Mouse (Mus musculus) inflammation-experienced regulatory T-cells, adult 6 months (primary cell): ENCODE measurements around the gene Tdrd5. TPM values are rescaled to one million over a fixed set of nuclear protein-coding genes. Genes with fewer than 3 reads are reported as not detected.
A peak's percentile ranks its signal among the peaks of the same experiment; 100 is the strongest.
"Not testable (repeated sequence)": the region's sequence is repeated elsewhere in the genome, so short reads cannot be mapped to it uniquely, and the experiment has no call there.

Experiments
- ATAC-seq: one replicate; pipeline ENCODE4 v1.8.0; 2017
- polyA plus RNA-seq, 3 experiments: library from polyadenylated mRNA; unstranded; fragments of 100-300 nt; shearing (Covaris generic); gene quantifications; one replicate each; pipeline ENCODE4 v1.2.1; 2017

The Tdrd5 gene
- polyA plus RNA-seq, 3 experiments from 2014 or later = not detected

GRCm38 (mm10) chr1:156251096-156251495 lies 52.4 kb downstream of the Tdrd5 start:
- ATAC-seq = not testable (repeated sequence)

- ATAC-seq = no peak
These were observed 55.6 kb downstream of the Tdrd5 start for GRCm38 (mm10) chr1:156247893-156248292.

DNA sequence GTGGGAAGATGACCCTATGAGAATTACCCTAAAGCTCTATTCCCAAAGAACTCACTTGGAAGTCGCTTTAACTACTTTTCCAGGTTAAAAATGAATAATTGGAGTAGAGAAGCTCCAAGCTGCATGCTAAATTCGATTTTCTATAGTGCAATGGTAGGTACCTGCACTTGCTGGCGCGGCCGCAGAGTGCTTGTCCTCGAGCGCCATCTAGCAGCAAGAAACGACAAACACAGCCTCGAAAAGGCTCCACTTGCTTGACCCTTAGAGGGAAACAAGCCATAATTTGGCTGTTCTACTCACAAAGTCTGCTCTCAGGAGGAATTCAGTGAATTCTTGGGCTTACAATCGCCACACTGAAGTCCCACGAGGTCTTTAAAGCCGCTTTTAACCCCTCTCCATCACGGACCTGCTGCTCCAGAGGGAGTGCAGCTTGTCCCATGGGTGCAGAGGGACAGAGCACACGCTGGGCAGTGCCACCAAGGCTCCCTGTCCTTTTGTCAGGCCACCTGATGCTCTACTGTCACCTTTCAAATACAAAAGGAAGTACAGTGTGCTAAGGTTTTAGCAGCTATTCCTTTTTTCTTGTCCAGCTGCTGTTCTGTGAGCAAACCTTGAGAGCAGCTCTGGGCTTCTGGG lies 61.6 kb downstream of the Tdrd5 start:
- ATAC-seq = peak; percentile 52

DNA sequence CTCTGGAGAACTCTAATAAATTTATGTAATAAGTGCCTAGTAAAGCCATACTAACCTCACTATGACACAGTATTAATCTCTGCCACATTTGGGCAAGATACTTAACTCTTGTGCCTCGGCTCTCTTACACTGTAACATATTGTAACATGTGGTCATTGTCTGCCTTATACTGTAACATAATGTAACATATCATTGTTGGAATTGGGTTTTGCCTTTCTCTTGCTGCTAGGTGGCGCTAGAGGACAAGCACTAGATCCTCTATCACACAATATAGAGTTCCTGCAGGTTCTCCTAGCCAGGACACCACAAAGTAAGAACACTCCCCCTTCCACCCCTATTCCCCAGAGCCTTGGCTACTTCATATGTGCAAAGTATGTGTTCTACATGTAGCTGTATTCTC lies 62.4 kb downstream of the Tdrd5 start:
- ATAC-seq = no peak

GRCm38 (mm10) chr1:156231122-156231521 lies 72.3 kb downstream of the Tdrd5 start:
- no peak for ATAC-seq

DNA sequence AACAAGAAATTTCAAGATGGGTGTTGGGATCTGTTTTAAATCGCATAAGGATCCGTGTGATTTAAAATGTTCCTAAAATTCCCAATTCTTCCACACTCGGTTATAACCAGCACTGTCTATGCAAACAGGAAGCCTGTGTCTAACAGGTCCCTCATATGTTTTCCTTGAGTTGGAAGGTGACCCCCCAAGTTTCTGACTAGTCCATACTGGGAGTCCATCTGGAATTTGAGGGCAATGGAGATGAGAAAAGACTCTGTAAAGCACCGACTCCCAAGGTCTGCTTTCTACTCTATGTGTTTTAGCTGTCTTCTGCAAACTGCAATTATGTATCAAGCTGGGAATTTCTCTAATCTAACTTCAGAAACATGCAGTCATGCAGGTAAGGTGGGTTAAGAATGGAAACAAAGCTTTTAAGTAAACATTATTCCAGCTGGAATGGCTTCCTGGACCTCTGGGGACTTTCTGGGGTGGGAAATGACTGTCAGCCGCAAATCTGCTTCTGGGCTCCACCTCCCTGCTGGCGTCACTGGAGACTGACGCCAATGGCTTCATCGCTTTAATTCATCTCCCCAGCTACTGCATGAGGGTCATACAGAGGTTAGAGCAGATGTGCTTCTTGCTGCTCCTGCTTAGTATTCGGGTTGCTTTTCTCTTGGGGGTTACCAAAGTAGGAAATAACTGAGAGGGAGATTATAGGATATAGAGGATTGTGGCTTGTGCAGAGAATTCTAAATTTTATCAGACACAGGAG lies 73.0 kb downstream of the Tdrd5 start:
- ATAC-seq = no peak

DNA sequence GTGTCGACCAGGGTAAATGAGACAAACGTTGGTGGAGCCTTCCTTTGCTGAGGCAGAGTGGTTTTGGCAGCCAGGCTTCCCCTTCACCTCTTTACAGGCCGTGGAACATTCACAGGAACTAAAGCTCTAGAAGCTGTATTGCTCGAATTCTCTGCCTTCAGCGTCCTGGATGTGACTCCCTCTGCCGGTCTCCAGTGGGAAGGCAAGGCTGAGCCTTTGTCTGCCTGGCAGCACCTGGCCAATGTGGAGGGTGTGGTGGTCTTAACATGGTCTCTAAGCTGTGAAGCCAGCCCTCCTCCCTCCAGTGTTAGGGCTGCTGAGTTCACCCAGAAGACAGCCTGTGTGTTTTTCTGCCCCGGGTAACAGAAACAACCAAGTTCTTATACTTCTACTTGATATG lies 74.0 kb downstream of the Tdrd5 start:
- ATAC-seq = no peak

- ATAC-seq = no peak
These were observed 74.7 kb downstream of the Tdrd5 start for GRCm38 (mm10) chr1:156228728-156229127.

DNA sequence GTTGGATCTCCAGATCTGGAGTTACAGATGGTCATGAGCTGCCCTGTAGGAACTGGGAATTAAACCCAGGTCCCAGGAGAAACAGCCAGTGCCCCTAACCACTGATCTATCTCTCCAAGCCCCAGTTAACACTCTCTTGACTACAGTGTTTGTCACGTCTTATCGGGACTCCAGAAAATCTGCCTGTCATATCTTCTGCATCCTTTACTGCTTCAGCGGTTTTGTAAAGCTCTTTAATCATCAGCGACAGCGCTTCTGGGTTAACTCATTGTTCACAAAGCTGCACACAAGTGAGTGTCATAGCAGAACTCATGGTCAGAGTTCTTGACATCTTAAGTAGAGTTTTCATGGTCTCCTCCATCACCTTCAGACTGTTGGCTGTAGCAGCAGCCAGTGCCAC lies 76.6 kb downstream of the Tdrd5 start:
- ATAC-seq = no peak

GRCm38 (mm10) chr1:156222205-156223000 lies 81.1 kb downstream of the Tdrd5 start:
- no peak for ATAC-seq

GRCm38 (mm10) chr1:156221327-156221726 lies 82.1 kb downstream of the Tdrd5 start:
- ATAC-seq = no peak

DNA sequence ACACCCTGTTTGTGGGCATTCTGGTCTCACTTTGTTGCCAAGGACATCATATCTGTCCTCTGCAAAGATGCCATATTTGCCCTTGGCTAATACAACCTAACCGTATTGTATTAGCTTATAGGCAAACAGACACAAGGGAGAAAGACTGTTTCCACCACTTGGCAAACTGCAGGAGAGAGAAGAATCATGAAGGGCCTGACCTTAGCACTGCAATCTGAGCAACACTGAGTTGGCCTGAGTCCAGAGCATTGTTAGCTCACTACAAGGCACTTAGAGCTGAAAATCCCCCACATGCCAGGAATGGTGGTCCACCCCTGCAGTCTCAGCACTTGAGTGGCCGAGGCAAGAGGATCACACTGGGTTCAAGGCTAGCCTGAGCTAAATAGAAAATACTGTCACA lies 84.9 kb downstream of the Tdrd5 start:
- ATAC-seq = no peak

- no peak for ATAC-seq
These were observed 85.5 kb downstream of the Tdrd5 start for GRCm38 (mm10) chr1:156217941-156218340.

- no peak for ATAC-seq
These were observed 86.1 kb downstream of the Tdrd5 start for GRCm38 (mm10) chr1:156217393-156217792.

GRCm38 (mm10) chr1:156216249-156216648 lies 87.2 kb downstream of the Tdrd5 start:
- ATAC-seq = no peak

GRCm38 (mm10) chr1:156214651-156215050 lies 88.8 kb downstream of the Tdrd5 start:
- no peak for ATAC-seq

GRCm38 (mm10) chr1:156212923-156213322 lies 90.5 kb downstream of the Tdrd5 start:
- ATAC-seq = no peak

DNA sequence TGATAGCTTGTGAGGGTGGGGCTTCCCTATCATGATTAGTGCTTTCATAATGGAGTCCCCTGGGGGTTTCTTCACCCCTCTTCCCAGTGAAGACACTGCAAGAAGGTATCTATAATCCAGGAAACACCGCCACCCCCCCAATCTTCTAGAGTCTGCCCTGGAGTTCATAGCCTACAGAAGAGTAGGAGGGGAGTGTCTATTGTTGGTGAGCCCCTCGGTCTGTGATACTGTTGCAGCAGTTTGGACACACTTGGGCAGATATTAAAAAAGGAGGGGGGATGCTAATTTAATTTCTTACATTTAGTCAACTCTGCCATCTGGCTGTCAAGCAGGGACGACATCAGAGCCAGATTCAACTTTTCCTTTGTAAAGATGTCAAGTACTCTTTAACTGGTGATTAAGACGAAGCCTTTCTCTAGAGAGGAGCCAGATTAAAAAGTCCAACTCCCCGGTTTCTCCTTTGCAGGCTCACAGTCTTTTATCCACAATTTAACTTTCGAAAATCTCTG lies 91.6 kb downstream of the Tdrd5 start:
- no peak for ATAC-seq

Other genes with a start within 250 kb of the Tdrd5 start
- not detected for gene Fam163a, start 98.6 kb downstream of the Tdrd5 start, polyA plus RNA-seq
- not detected for gene Nphs2, start 7.1 kb upstream of the Tdrd5 start, polyA plus RNA-seq
- 1,000 to 10,000 TPM; 1,993 to 3,267 (median 2,370) TPM for gene Gm2000, start 62.4 kb upstream of the Tdrd5 start, polyA plus RNA-seq
- 1 to 10 TPM in 1 of 3 experiments, under 1 TPM in 2; 0.34 to 1.0 (median 0.69) TPM for gene Axdnd1, start 117.5 kb upstream of the Tdrd5 start, polyA plus RNA-seq
- 10 to 100 TPM; 48.8 to 63.8 (median 56.9) TPM for gene Soat1, start 170.7 kb upstream of the Tdrd5 start, polyA plus RNA-seq
- 1 to 10 TPM in 2 of 3 experiments, under 1 TPM in 1; 0.90 to 8.2 (median 7.2) TPM for gene Gm10031, start 220.3 kb upstream of the Tdrd5 start, polyA plus RNA-seq